Mouse (Mus musculus): Measurements from ENCODE around the gene Slc25a42.
A peak's percentile ranks its signal among the peaks of the same experiment; 100 is the strongest.

Slc25a42 gene

DNA sequence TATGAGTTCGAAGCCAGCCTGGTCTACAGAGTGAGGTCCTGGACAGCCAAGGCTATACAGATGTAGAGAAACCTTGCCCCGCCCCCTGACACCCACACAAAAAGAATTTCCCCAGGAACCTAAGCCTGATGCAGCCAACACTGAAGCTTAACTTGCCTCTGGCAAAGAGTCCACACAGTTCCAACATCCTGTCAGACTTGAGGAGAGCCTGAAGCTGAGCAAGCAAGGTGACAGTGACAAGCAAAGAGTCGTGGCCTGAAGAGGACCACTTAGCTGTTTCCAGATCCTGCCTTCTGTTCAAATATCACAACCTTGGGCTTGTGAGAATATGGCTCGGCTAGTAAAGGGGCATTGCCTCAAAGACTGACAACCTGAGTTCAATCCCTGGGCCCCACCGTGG, 3.0 kb upstream of the Slc25a42 start:
- DNase-seq (ENCODE audit: low read depth, low spot score) = no peak

DNA sequence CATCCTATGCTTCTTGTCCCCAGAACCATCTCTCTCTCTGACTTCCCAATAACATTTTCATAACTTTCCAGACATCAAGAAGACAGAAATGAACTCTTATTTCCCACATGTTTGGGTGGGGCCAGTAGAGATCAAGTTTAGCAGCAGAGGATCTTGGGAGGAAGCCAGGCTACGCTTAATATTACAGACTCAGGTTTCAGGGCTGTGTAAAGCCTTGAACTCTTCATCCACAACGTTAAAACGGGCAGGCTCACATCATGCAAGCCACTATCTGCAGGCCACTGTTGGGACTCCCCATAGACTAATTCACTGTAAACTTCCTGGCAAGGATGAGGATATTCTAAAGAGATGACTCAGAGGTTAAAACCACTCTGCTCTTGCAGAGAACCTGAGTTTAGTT, 2.3 kb upstream of the Slc25a42 start:
- no peak for DNase-seq (ENCODE audit: low read depth, low spot score)

DNA sequence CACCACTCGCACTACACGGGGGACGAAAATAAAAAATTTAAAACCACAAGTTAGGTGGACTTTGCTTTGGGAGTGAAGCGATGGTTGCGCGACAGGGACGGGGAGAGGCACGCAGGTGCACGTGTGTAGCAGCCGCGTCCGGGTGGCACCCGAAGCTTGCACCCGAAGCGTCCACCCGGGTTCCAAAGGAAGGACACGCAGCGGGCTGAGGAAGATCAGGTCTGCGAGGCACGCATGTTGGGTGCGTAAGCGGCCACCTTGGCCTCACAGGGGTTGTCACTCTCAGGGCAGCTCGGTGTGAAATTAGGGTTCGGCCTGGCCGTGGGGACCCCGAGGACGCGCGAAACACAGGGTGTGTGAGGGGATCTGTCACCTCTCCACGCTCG, 386 bp downstream of the Slc25a42 start:
- DNase-seq (ENCODE audit: low read depth, low spot score) = peak; percentile 48

DNA sequence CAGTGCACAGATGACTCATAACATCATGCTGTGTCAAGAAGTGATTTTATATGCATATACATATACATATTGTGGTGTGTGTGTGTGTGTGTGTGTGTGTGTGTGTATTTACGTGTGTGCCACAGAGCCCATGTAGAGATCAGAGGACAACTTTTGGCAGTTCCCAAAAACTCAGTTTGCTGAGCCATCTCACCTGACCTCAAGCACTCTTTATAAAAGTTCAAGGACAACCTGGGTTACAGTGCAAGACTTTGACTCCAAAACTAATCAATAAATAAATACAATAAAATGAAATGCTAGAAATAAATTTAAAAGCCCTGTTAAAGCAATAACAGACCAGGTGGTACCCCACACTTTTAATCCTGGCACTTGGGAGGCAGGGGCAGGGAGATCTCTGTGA, 830 bp downstream of the Slc25a42 start:
- no peak for DNase-seq (ENCODE audit: low read depth, low spot score)

DNA sequence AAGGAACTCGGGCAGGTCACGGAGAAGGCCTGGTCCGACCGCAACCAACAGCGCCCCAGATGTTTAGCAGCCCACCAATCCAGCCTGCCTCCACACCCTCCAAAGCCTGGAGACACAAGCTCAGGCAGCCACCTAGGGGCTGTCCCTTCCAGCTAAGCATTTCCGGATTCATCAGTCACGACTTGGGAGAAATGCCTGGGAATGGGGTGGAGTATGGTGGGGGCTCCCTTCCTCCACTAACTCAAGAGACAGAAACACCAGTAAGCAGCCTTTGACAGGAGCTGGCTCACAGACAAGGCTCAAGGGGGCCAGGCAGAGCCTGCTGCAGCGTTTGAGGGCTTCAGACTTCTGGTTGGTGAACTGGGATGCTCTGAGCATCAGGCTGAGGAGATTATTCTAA, 1.6 kb downstream of the Slc25a42 start:
- DNase-seq (ENCODE audit: low read depth, low spot score) = peak; percentile 71

DNA sequence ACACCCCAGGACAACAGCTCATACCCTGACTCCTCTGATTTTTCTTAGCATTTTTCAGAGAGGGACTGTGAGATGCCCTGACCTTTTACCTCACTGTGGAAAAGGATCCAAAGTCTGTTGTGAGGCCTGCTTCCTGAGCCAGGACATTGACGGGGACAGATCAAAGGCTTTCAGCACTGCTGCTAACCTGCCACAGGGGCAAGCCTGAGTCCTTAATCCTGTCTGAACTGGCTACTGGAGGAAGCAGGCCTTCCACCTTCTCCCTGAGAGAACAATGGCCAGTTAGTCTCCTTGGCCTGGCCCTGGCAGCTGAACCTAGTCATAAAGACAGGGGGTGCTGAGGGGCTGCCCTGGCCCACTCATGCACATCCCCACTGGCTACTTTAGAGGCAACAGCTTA, 4.0 kb downstream of the Slc25a42 start:
- DNase-seq (ENCODE audit: low read depth, low spot score) = no peak

DNA sequence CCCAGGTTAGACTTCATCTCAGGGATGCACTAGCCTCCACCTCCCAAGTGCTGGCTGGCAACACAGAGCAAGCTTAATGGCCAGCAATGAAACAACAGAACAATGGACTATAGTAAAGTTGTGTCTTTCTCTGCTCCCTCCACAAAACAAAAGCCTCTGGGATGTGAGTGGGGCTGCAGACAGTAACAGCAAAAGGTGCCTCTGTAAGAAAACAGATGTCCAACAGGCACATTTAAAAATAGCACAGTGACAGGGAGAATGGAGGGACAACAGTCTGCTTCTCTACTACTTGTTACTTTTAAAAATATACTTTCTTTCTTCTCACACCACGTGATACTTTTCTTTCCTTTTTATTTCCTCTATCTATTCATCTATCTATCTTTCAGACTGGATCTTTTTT, 7.3 kb downstream of the Slc25a42 start:
- peak; percentile 38 for DNase-seq (ENCODE audit: low read depth, low spot score)

DNA sequence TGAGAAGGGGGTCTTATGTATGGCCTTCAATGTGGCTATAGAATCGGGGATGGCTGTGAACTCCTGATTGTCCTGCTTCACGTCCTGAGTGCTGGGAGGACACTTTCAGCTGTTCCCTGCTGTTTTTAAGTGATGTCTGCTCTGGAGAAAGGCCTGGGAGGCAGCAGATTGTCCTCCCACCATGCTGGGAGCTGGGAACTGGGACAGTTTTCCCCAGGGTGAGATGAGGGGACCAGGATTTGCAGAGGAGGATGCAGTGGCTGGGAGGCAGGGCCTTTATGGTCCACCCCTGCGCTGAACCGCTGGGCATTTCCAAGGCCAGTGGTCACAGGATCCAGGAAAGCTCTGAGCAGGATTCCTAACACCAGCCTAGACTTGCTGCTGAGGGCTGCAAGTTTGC, 9.0 kb downstream of the Slc25a42 start:
- peak; percentile 68 for DNase-seq (ENCODE audit: low read depth, low spot score)

DNA sequence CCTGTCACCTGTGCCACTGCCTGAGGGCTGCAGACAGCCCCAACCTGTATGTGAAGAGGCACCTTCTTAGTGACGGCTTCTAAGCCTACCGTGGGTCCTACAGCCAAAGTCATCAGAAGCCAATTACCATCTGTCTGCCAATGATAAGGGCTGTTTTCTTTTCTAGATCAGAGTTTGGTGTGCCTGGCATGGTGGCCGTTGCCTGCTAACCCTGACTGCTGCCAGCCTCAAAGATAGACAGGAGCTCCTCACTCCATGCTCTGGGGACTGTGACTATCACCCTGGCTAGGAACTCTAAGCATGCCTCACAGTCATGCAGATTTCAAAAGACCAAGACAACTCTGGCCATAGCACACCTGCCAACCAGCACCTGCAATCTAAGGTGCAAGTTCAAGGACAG, 10.7 kb downstream of the Slc25a42 start:
- DNase-seq (ENCODE audit: low read depth, low spot score) = no peak

DNA sequence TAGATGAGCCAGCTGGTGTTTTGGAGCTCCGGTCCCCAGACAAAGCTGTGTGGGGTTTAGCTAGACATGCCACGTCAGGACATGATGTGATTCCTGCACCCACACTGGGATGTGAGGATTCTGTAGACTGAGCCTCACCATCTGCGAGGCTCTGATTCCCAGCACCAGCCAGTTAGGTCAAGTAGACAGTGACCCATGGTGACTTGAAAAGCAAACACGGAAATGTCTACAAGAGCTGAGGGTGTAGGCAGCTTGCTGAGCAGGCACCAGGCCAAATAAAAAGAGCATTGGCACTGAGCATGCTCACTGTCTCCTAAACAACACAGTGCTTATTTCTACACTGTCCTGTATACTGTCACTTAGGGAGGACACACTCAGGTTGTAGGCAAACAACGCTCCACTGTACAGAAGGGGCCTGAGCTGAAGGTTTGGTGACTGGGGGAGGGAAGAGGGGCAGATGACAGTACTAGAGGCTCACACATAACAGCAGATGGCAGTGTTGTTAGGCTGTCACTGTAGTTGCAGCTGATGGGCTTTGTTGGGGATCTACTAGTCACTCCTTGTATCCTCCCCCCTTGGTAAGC, 11.9 kb downstream of the Slc25a42 start:
- DNase-seq (ENCODE audit: low read depth, low spot score) = peak; percentile 86

DNA sequence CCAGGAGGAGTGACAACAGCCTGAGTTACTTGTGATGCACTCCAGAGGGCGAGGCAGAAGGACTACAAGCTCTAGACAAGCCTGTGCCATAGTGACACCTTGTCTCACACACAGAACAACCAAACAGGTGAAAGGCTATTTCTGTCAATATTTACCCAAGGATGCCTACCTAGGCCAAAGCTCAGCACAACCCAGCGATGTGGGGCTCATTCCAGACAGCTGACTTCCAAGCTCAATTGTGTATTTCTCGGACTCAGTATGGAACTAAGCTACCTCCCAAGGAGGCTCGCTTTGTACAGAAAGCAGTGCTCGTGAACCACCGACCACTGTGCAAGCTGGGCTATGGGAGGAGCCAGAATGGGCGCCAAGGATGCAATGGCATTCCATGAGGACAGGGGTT, 14.5 kb downstream of the Slc25a42 start:
- DNase-seq (ENCODE audit: low read depth, low spot score) = no peak

DNA sequence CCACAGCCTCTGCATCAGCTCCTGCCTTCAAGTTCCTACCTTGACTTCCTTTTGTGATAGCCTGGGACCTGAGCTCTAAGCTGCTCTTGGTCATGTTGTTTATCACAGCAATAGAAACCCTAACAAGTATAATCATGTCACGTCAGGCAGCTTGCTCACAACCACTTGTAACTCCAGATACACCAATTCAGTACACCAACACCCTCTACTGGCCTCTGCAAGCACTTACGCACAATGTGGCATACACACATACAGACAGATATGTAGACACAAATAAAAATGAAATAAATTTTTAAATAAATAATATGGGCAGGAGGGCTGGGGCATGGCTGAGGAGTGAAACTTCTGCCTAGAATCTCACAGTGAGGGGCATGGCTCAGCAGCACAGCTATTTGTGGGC, 16.3 kb downstream of the Slc25a42 start:
- DNase-seq (ENCODE audit: low read depth, low spot score) = no peak

DNA sequence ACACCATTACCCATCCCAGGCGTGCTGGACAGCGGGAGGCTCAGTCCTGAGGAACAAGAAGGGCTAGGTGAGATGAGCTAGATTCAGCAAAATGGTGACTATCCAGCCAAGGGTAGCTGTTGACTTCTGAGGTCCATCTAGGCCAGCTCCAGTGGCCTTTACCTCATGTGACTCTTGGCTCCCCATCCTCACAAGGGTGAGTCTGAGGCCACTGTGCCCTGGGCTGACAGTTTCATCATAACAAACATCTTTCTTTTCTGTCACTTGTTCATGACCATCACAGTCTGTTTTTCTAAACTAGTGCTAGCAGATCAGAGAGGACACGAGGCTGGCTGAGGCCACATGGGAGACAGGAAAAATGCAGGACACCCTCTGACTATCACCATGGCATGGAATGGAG, 17.9 kb downstream of the Slc25a42 start:
- DNase-seq (ENCODE audit: low read depth, low spot score) = no peak

DNA sequence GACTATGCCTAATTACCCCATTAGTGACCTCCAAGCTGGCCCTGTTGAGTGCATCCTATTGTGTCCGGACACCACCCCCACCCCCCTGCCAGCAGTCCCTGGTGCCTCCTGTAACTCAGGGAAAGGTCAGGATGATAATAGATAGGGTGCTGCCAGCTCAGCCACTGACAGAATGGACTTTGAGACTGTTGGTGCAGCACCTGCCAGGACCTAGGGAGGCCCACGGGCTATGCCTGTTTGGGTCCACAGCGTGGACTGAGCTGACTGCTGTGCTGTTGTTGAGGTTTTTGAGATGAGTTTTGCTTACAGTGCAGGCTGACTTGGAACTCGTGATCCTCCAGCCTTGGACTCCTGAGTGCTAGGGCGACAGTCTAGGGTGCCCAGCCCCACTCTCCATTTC, 18.9 kb downstream of the Slc25a42 start:
- no peak for DNase-seq (ENCODE audit: low read depth, low spot score)

DNA sequence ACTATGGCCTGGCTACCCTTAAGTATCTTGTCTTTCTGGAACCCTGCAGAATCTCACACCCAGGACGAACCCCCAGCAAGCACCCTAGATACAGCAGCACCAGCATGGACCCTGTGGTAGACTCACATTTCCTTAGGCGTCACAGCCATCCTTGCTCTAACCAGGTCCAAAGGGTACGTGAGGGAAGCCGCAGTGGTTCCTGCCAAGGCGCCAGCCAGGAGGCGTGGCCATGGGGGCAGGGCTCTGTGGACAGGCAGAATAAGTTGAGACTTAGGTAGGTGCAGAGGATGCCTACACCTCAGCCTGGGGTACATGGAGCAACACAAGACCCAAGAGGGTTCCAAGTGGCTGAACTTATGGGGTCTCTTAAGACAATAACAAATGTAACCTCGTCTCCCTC, 23.4 kb downstream of the Slc25a42 start:
- DNase-seq (ENCODE audit: low read depth, low spot score) = no peak

DNA sequence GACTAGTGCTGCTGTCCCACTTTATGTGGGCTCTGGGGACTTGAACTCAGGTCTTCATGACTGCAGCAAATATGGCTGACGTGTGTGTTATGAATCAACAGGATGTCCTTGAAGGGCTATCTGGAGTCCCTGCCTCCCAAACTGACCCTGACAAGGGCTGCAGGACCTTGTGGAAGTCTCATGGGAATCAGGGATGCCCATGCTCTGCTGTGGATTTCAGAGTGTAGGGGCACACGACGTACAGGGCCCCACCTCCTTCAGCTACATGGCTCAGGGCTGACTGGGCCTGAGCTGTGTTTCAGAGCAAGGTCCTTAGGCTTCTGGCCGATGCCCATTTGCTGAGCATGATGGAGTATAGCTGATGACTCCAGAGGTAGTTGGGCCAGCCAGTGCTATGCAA, 28.9 kb downstream of the Slc25a42 start:
- DNase-seq (ENCODE audit: low read depth, low spot score) = no peak

DNA sequence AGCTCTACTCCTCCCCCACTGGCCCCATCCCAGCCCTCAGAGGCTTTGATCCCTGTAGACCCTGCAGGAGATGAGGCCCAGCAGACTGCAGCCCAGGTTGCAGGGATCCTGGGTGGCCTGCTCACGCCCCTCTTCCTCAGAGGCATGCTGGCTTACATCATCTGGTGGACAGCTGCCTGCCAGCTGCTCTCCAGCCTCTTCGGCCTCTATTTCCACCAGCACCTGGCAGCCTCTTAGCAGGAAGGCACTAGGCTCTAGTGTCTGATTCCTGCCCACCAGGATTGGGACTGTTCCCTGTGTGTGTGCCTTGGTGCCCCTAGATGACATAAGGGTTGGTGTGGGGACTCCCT, 30.2 kb downstream of the Slc25a42 start:
- no peak for DNase-seq (ENCODE audit: low read depth, low spot score)

DNA sequence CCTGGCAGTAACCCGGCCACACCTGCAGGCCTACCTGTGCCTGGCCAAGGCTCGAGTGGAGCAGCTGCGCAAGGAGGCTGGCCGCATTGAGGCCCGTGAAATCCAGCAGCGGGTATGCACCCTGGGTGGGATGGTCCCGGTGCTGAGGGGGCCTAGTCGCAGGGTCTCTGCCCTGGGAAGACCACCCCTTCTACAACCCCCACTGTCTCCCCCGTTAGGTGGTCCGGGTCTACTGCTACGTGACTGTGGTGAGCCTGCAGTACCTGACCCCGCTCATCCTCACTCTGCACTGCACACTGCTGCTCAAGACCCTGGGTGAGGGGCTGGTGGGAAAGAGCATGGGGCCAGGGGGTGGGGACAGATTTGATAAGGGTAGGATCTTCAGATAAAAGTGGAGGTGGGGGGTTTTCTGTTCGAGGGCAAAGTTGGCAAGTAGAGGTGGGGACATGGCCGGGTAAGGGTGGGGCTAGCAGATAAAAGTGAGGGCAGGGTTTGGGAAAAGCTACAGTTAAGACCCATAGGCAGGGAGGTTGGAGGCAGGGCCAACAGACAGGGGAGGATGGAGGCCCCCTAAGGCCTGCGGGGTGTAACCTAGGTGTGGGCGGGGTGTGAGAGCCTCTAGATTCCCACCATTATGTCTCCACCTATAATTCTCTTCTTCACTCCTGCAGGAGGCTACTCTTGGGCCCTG, 30.7 kb downstream of the Slc25a42 start:
- DNase-seq (ENCODE audit: low read depth, low spot score) = no peak

DNA sequence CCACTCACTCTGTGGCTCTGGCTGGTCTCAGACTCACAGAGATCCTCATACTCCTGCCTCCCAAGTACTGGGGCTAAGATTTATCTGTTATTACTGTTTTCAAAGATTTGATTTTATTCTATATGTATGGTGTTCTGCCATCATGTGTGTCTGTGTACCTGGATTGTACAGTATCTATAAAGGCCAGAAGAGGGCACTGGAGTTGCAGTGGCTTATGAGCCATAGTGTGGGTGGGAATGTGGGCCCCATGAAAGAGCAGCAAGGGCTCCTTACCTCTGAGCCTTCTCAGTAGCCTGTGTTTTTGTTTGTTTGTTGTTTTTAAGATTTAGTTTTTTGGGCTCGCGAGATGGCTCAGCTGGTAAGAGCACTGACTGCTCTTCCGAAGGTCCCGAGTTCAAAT, 33.0 kb downstream of the Slc25a42 start:
- DNase-seq (ENCODE audit: low read depth, low spot score) = peak; percentile 44

DNA sequence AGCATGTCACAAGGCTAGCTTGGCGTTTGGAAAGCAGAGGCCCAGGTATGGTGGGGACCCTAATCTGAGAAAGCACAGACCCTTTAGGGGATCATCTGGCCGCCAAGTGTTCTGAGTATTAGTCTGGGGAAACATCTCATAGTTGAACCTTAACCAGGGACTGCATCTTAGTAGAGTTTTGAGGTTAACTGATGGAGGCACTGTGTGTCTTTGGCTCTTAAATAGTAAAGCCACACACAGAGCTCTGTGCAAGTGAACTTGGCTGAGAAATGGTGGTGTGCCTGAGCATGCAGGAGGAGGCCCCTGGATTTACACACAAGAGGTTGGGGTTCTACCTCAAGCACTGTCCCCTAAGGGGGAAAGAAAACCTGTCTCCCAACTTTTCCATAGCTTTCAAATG, 33.9 kb downstream of the Slc25a42 start:
- DNase-seq (ENCODE audit: low read depth, low spot score) = no peak

DNA sequence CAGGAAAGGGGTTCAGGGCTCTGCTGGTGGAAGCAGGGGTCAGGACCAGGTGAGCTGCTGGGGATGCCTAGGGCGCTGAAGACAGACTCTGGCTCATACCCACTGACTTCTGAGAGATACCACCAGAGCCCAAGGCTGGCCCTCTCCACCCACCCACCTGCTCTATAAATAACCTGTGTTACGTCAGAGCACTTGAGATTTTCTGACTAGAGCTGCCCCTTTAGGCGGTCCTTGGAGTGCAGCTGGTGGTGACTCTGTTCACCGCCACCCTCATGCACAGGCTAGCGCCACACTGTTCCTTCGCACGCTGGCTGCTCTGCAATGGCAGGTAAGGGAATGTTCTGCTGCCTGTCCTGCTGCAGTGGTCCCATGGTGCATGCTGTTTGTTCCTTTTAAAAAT, 38.0 kb downstream of the Slc25a42 start:
- DNase-seq (ENCODE audit: low read depth, low spot score) = peak; percentile 65

DNA sequence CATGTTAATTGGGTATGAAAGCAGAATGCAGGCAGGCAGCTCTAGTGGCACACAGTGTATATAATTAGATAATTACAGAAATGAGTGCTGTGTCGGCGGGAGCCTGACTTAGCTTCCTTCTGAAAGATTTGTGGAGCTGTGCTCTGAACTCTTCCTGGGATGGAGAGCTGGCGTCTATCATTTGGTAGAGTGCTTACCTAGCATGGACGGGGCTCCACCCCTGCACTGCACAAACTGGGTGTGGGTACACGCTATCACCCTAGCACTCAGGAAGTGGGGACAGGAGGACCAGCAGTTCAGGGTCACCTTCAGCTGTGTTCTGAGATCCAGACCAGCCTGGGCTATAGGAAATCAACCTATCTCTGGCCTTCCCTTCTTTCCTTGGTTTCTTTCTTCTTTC, 38.8 kb downstream of the Slc25a42 start:
- no peak for DNase-seq (ENCODE audit: low read depth, low spot score)

DNA sequence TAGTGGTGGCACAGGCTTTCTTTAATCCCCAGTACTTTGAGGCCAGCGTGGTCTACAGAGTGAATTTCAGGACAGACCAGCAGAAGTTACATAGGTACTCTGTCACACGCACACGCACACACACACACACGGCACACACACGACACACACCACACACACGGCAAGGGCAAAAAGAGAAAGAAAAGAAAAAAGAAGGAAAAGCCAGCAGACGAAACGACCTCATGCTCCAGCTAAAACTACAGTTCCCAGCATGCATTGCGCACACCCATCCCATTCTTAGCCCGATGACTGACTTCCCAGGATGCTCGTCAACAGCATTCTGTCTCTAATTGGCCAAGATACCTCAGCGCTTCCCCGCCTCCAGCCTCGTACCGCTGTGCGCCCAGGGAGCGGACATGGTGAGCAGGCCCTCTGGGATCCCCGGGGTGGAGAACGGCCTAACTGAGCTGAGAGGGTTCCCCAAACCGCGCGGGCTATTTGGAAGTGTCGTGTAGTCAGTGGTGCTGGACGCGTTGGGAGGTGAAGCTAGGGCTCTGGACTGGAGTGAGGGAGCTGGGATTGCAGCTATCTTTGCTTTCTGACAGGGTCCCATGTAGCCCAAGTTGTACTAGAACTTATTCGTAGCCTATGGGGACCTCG, 39.9 kb downstream of the Slc25a42 start, which contains the start of gene Tmem161a:
TSS of gene Tmem161a (plus strand) at position 314 of the 639 bp plus-strand sequence.
- peak; percentile 99 for DNase-seq (ENCODE audit: low read depth, low spot score)
